Mouse (Mus musculus) kidney, postnatal 0 days (tissue): ENCODE results near the gene Carmil1. TPM values are rescaled to one million over a fixed set of nuclear protein-coding genes. Genes with fewer than 3 reads are reported as not detected.

ENCODE experiments used
- ATAC-seq: fragments of 200-750 bp; cut with Nextera tagmentation; replicated peaks from 2 replicates; pipeline ENCODE4 v1.8.0; 2017; ENCODE audit warnings: low read depth, moderate number of reproducible peaks, moderate TSS enrichment, moderate library complexity; ENCODE audit not compliant: low FRiP score
- DNase-seq: peaks from one replicate; pipeline ENCODE4 v3.0.0-alpha.2; 2016; ENCODE audit warnings: low spot score
- H3K27ac ChIP-seq: fragments of 300-500 bp; sonication (generic); 2 replicates; pipeline ENCODE4 v1.5.1; 2014; ENCODE audit warnings: mild to moderate bottlenecking
- H3K27me3 ChIP-seq: fragments of 300-500 bp; sonication (generic); 2 replicates; pipeline ENCODE4 v1.6.1; 2014; ENCODE audit warnings: low read length, mixed read lengths; ENCODE audit not compliant: insufficient read depth
- H3K36me3 ChIP-seq: fragments of 300-500 bp; sonication (generic); 2 replicates; pipeline ENCODE4 v1.6.1; 2014; ENCODE audit warnings: low read length, mixed read lengths; ENCODE audit not compliant: insufficient read depth
- H3K4me1 ChIP-seq: fragments of 300-500 bp; sonication (generic); replicated peaks from 2 replicates; pipeline ENCODE4 v1.6.1; 2014; ENCODE audit warnings: antibody characterized with exemption, low read length, mixed read lengths; ENCODE audit not compliant: insufficient read depth
- H3K4me2 ChIP-seq: fragments of 300-500 bp; sonication (generic); 2 replicates; pipeline ENCODE4 v1.6.1; 2014; ENCODE audit warnings: mild to moderate bottlenecking, low read length, moderate library complexity, mixed read lengths
- H3K4me3 ChIP-seq: fragments of 300-500 bp; sonication (generic); replicated peaks from 2 replicates; pipeline ENCODE4 v1.5.1; 2014; ENCODE audit warnings: low read depth, low read length
- H3K9ac ChIP-seq: fragments of 300-500 bp; sonication (generic); 2 replicates; pipeline ENCODE4 v1.6.1; 2014; ENCODE audit warnings: low read depth, low read length
- H3K9me3 ChIP-seq: fragments of 300-500 bp; sonication (generic); replicated peaks from 2 replicates; pipeline ENCODE4 v1.6.1; 2016; ENCODE audit warnings: low read length, inconsistent platforms, mixed read lengths
- CTCF ChIP-seq: IDR thresholded peaks from 2 replicates; pipeline ENCODE4 v1.5.1; 2016; ENCODE audit warnings: antibody characterized with exemption, low read depth, mild to moderate bottlenecking, moderate library complexity
- WGBS: fragments of 180-500 bp; shearing (Covaris S2); extraction: QIAGEN DNeasy Blood & Tissue Kit; methylation state at CpG from one replicate; pipeline ENCODE4 v1.1.7; 2014; 5-methylcytosine and 5-hydroxymethylcytosine counted together
- polyA plus RNA-seq: library from polyadenylated mRNA; unstranded; fragments of >200 nt; fragmentation: Nextera tagmentation; extraction: Ambion mirVana; gene quantifications from 2 replicates; pipeline ENCODE4 v1.2.1, GENCODE M21; 2015

Gene Carmil1
- polyA plus RNA-seq, 1 experiment from 2014 or later, result 35.4 TPM

DNA sequence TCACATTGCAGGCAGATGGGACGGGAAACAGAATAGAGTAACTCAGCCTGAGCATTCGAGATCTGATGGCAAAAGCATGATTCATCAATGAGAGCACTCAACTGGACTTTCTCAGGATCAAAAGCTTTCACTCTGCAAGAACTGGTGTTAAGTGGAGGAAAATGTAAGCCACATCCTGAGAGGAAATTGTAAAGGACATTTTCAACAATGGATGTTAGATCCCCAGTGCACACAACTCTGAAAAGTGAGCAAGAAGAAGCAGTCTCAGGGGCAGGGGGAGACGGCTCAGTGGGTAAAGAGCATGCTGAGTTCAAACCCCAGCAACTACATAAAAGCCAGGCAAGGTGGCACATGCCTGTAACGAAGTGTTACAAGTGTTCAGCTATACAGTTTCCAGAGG is 135.7 kb downstream of the Carmil1 start:
- no peak for DNase-seq

DNA sequence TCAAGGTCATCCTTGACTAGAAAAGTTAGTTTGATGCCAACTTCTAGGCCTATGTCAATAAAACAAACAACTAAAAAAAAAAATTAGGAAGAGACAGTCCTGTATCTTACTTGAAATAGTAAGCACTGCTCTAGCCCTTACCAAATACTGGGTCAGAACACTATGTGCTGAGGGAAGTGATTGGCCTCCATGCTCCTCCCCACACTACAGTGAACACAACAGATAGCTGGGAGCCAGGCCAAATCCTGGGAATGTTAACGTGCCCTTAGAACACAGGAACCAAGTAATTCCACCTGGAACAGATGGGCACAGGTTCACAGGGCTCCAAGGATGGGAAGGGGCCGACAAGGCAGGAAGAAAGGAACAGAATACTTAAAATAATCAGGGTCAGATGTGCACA is 136.5 kb downstream of the Carmil1 start:
- Histone ChIP-seq H3K36me3 (peaks cover 3% of the 10 kb centered on the region; the same call in 1 of the 2 replicates), H3K27me3 (no peaks in the 10 kb centered on the region), H3K9me3 (no peaks in the 10 kb centered on the region), H3K27ac (no peak overlapping the region), H3K4me3 (no peak overlapping the region), H3K4me1 (no peaks in the 10 kb centered on the region), H3K9ac (no peak overlapping the region), H3K4me2 (no peak overlapping the region)
- whole genome bisulfite sequencing, result 59% methylated on average over 2 of the region's 2 CpGs
- ATAC-seq (no peak), DNase-seq (no peak)
- TF ChIP-seq CTCF, result no peak

More for the DNA sequence above, 135.7 kb downstream of the Carmil1 start:
- Histone ChIP-seq H3K4me3 (no peak overlapping the region), H3K27ac (no peak overlapping the region), H3K9ac (no peak overlapping the region), H3K36me3 (peaks cover 3% of the 10 kb centered on the region; the same call in 1 of the 2 replicates), H3K4me1 (no peaks in the 10 kb centered on the region), H3K4me2 (no peak overlapping the region), H3K27me3 (no peaks in the 10 kb centered on the region), H3K9me3 (no peaks in the 10 kb centered on the region)
- ATAC-seq, result no peak
- 70% methylated on average over 4 of the region's 4 CpGs for WGBS
- TF ChIP-seq CTCF, result no peak

DNA sequence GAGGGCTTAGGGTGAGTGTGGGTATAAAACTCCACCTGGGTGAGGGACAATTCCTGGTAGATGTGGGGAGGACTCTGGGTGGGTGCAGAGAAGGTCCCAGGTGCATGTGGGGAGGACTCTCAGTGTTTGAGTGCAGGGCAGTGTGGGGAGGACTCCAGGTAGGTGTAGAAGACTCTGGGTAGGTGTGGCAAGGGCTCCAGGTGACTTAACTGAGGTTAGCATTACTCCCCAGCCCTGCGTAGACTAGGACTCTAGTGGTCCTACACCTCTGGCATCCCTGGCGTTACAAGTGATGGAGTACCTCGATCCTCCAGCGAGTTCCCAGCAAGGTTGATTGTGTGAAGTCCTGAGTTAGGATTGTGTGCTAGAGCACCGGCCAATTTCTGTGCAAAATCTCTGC is 143.8 kb downstream of the Carmil1 start:
- no peak overlapping the region for H3K27ac ChIP-seq
- TF ChIP-seq CTCF, result no peak
- no peaks in the 10 kb centered on the region for H3K27me3 ChIP-seq
- ATAC-seq, result no peak
- no peaks in the 10 kb centered on the region for H3K36me3 ChIP-seq
- no peaks in the 10 kb centered on the region for H3K9me3 ChIP-seq
- WGBS, result 94% methylated on average over 5 of the region's 5 CpGs
- H3K4me2 ChIP-seq, result no peak overlapping the region
- H3K4me3 ChIP-seq, result no peak overlapping the region
- peaks cover 10% of the 10 kb centered on the region; the same call in 1 of the 2 replicates for H3K4me1 ChIP-seq
- no peak for DNase-seq
- no peak overlapping the region for H3K9ac ChIP-seq

DNA sequence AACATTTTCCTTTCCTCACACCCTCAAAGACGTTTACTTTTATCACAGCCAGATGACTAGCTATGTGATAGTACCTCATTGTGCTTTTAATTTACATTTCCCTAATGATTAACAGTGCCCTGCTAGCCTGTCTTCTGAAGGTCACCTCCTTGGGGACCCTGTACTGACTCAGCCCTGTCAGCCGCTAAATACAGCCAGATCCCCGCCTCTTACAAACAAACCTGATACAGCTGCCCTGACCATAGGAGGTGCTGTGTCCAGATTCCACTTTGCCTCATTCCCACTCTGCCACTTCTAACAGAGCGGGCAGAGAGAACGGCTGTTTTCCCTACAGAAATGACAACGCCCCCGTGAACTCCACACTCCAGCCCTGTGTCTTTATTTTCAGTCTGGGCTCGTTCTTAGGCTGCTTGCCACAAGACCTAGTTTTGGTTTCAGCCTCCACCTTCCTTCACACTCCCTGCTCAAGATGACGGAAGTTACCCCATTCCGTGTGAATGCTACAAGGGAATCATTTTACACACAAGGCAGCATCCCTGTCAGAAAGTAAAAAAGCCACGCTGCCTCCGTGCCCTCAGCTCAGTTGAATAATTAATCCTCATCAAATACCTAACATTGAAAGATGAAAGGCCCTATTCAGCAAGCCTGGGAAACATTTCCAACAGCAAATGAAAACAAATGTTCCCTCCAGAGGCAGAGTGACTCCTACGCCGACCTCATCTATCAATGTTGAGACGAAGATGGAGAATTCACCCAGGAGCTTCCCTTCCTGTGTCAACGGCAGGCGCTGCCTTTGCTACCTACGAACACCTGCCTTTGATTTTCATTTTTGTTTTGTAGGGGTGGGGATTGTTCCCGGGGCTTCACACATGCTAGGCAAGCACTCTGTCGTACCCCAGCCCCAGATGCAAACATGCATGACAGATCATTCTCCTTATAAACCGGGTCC is 145.0 kb downstream of the Carmil1 start:
- WGBS, result 16% methylated on average over 21 of the region's 21 CpGs
- peak; percentile 74 for ATAC-seq
- Histone ChIP-seq H3K4me3 (no peak overlapping the region), H3K4me1 (peaks cover 10% of the 10 kb centered on the region; the same call in 1 of the 2 replicates), H3K9me3 (no peaks in the 10 kb centered on the region), H3K9ac (no peak overlapping the region), H3K27me3 (no peaks in the 10 kb centered on the region), H3K4me2 (peak overlapping the region; percentile 32), H3K36me3 (no peaks in the 10 kb centered on the region), H3K27ac (peak overlapping the region; percentile 50; the same call in 1 of the 2 replicates)
- peak; percentile 64 for DNase-seq
- TF ChIP-seq CTCF, result peak; percentile 48

DNA sequence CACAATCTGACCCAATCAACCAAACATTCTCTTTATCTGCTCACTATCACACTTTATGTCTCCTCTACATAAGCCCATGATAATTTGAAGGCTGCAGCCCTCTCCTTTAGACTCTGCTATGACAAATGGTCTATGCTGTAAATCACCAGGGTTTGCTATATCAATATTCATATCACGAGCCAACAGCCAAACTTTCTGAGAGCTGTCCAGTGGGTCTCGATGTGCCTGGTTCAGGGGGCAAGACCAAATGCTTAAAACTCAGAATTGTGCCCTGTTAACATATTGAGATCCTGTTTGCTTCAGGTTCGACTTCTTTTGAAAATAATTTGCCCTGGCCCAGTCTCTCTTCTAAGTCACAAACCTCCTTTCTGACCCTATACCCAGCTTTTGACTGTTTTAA is 147.7 kb downstream of the Carmil1 start:
- 92% methylated on average over 3 of the region's 3 CpGs for WGBS
- Histone ChIP-seq H3K36me3 (no peaks in the 10 kb centered on the region), H3K27ac (no peak overlapping the region), H3K9me3 (no peaks in the 10 kb centered on the region), H3K4me1 (peaks cover 10% of the 10 kb centered on the region; the same call in 1 of the 2 replicates), H3K4me2 (no peak overlapping the region), H3K27me3 (no peaks in the 10 kb centered on the region), H3K9ac (no peak overlapping the region), H3K4me3 (no peak overlapping the region)
- DNase-seq (no peak), ATAC-seq (no peak)
- no peak for TF ChIP-seq CTCF

DNA sequence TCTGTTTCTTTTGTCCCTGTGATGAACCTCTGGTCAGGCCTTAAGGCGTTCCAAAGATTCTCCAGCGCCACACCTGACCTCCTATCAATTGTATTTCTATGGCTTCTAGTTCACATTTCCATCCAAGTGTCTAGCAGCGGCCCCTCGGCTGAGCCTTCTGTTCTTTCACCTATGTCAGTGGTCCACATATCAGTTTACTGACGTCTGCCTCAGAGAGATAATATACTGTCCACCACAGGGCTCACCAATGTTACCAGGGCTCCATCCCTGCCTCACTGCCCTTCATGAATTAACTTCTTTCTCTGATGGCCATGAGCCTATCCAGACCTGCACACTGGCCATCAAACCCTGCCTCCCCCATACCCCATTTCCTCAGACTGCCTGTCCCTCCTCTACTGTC is 149.3 kb downstream of the Carmil1 start:
- TF ChIP-seq CTCF, result no peak
- H3K4me3 ChIP-seq, result no peak overlapping the region
- ATAC-seq, result no peak
- H3K36me3 ChIP-seq, result no peaks in the 10 kb centered on the region
- no peaks in the 10 kb centered on the region for H3K27me3 ChIP-seq
- no peak overlapping the region for H3K4me2 ChIP-seq
- H3K4me1 ChIP-seq, result peaks cover 10% of the 10 kb centered on the region; the same call in 1 of the 2 replicates
- 49% methylated on average over 5 of the region's 5 CpGs for WGBS
- DNase-seq, result no peak
- H3K9me3 ChIP-seq, result no peaks in the 10 kb centered on the region
- no peak overlapping the region for H3K9ac ChIP-seq
- no peak overlapping the region for H3K27ac ChIP-seq
